Mouse (Mus musculus) layer of hippocampus, postnatal 14 days (tissue): ENCODE results near the gene Bcl11b. TPM values are rescaled to one million over a fixed set of nuclear protein-coding genes. Genes with fewer than 3 reads are reported as not detected.

Experiments
- DNase-seq, 2 experiments: peaks; one replicate each; pipeline ENCODE4 v3.0.0; 2021 to 2022; ENCODE audit warnings: low spot score in 2 of 2, mixed read lengths in 1 of 2
- total RNA-seq, 2 experiments: library from RNA; stranded (reverse); gene quantifications; 2 replicates each; pipeline ENCODE4 v1.2.3; 2021

The Bcl11b gene
- total RNA-seq, 2 experiments from 2014 or later, result 108 to 112 TPM

- DNase-seq, result no peak
These were observed 3.4 kb downstream of the Bcl11b start for GRCm38 (mm10) chr12:107999751-108000714.

- peak; percentile 84 to 88 for DNase-seq
These were observed 4.7 kb downstream of the Bcl11b start for GRCm38 (mm10) chr12:107998746-107999145.

GRCm38 (mm10) chr12:107997901-107998300 is 5.5 kb downstream of the Bcl11b start:
- no peak for DNase-seq

GRCm38 (mm10) chr12:107997241-107997640 is 6.2 kb downstream of the Bcl11b start:
- no peak for DNase-seq

- no peak for DNase-seq
These were observed 6.6 kb downstream of the Bcl11b start for GRCm38 (mm10) chr12:107996773-107997172.

- DNase-seq, result no peak
These were observed 7.2 kb downstream of the Bcl11b start for GRCm38 (mm10) chr12:107996216-107996615.

GRCm38 (mm10) chr12:107994421-107994820 is 9.0 kb downstream of the Bcl11b start:
- no peak for DNase-seq

- no peak for DNase-seq
These were observed 10.4 kb downstream of the Bcl11b start for GRCm38 (mm10) chr12:107993029-107993428.

- no peak for DNase-seq
These were observed 12.2 kb downstream of the Bcl11b start for GRCm38 (mm10) chr12:107991191-107991590.

- no peak for DNase-seq
These were observed 20.2 kb downstream of the Bcl11b start for GRCm38 (mm10) chr12:107983211-107983610.

- no peak for DNase-seq
These were observed 21.1 kb downstream of the Bcl11b start for GRCm38 (mm10) chr12:107982306-107982705.

GRCm38 (mm10) chr12:107981231-107981630 is 22.2 kb downstream of the Bcl11b start:
- no peak for DNase-seq

- no peak for DNase-seq
These were observed 23.0 kb downstream of the Bcl11b start for GRCm38 (mm10) chr12:107980261-107980961.

GRCm38 (mm10) chr12:107979710-107980260 is 23.6 kb downstream of the Bcl11b start:
- no peak for DNase-seq

GRCm38 (mm10) chr12:107978736-107979255 is 24.6 kb downstream of the Bcl11b start:
- no peak for DNase-seq

GRCm38 (mm10) chr12:107978063-107978462 is 25.3 kb downstream of the Bcl11b start:
- DNase-seq, result no peak

- no peak for DNase-seq
These were observed 25.9 kb downstream of the Bcl11b start for GRCm38 (mm10) chr12:107977534-107977933.

- DNase-seq, result no peak
These were observed 26.3 kb downstream of the Bcl11b start for GRCm38 (mm10) chr12:107977086-107977485.

- no peak for DNase-seq
These were observed 26.8 kb downstream of the Bcl11b start for GRCm38 (mm10) chr12:107976571-107977001.

GRCm38 (mm10) chr12:107975897-107976570 is 27.4 kb downstream of the Bcl11b start:
- DNase-seq, result no peak

- DNase-seq, result no peak
These were observed 27.9 kb downstream of the Bcl11b start for GRCm38 (mm10) chr12:107975479-107975896.
